Mouse (Mus musculus) olfactory bulb, adult 2 months (tissue): ENCODE measurements around the gene Il2ra. TPM values are rescaled to one million over a fixed set of nuclear protein-coding genes. Genes with fewer than 3 reads are reported as not detected.
A peak's percentile ranks its signal among the peaks of the same experiment; 100 is the strongest.

Experiments
- H3K27ac ChIP-seq: fragments of 200-500 bp; 2 replicates; pipeline ENCODE4 v1.5.1; 2012; ENCODE audit warnings: low read depth, low read length; ENCODE audit not compliant: insufficient read depth
- H3K4me1 ChIP-seq: fragments of 200-500 bp; 2 replicates; pipeline ENCODE4 v1.6.1; 2012; ENCODE audit warnings: low read length; ENCODE audit not compliant: control insufficient read depth, insufficient read depth
- H3K4me3 ChIP-seq: fragments of 200-500 bp; 2 replicates; pipeline ENCODE4 v1.5.1; 2012; ENCODE audit warnings: mild to moderate bottlenecking, low read depth, low read length, moderate library complexity; ENCODE audit not compliant: insufficient read depth
- CTCF ChIP-seq: fragments of 200-500 bp; IDR thresholded peaks from 2 replicates; pipeline ENCODE4 v1.5.1; 2012; ENCODE audit warnings: low read depth, mild to moderate bottlenecking, low read length, moderate library complexity; ENCODE audit not compliant: insufficient read depth
- POLR2A ChIP-seq: fragments of 200-500 bp; IDR thresholded peaks from 2 replicates; pipeline ENCODE4 v1.6.1; 2012; ENCODE audit warnings: mild to moderate bottlenecking, low read depth, low read length, moderate library complexity; ENCODE audit not compliant: insufficient read depth
- WGBS: fragments of 180-500 bp; shearing (Covaris S2); methylation state at CpG from one replicate; pipeline ENCODE4 v1.1.7; 2018; 5-methylcytosine and 5-hydroxymethylcytosine counted together
- polyA plus RNA-seq: library from polyadenylated mRNA; stranded (reverse); fragments of >200 nt; gene quantifications from 2 replicates; pipeline ENCODE4 v1.2.4, GENCODE M21; 2012; ENCODE audit warnings: low replicate concordance; ENCODE audit not compliant: missing spikeins, insufficient read depth, insufficient read length

Gene Il2ra
- polyA plus RNA-seq, 1 experiment, result not detected

GRCm38 (mm10) chr2:11662143-11662906 lies 19.7 kb downstream of the Il2ra start:
- no peak for TF ChIP-seq CTCF
- TF ChIP-seq POLR2A, result no peak
- Histone ChIP-seq H3K4me3 (no peak overlapping the region), H3K4me1 (no peaks in the 10 kb centered on the region; the same call in 1 of the 2 replicates), H3K27ac (no peak overlapping the region)
- 77% methylated on average over 6 of the region's 6 CpGs for WGBS

GRCm38 (mm10) chr2:11662907-11663230 lies 20.3 kb downstream of the Il2ra start:
- Histone ChIP-seq H3K4me1 (no peaks in the 10 kb centered on the region; the same call in 1 of the 2 replicates), H3K4me3 (no peak overlapping the region), H3K27ac (no peak overlapping the region)
- TF ChIP-seq POLR2A, result no peak
- TF ChIP-seq CTCF, result no peak
- 97% methylated on average over 1 of the region's 1 CpGs for WGBS

DNA sequence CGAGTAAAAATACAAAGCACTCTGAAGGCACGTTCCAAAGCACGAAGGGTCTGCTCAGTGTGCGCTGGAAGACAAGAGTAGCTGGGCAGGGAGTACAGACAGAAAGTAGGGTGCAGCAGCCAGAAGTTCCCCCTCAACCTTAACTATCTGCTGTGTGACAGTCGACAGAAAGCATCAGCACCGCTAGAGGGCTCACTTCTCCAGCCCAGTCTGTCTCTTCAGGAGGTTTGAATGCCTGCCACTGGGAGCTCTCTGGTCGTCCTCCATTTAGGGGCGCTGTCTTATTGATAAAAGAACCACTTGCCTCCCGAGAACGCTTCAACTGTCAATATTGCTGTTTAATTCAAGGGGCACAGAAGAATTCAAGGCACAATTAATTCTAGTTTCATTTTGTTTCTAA lies 21.4 kb downstream of the Il2ra start:
- no peak overlapping the region for H3K27ac ChIP-seq
- no peaks in the 10 kb centered on the region; the same call in 1 of the 2 replicates for H3K4me1 ChIP-seq
- H3K4me3 ChIP-seq, result no peak overlapping the region
- WGBS, result 2% methylated on average over 10 of the region's 10 CpGs
- peak; percentile 57 for TF ChIP-seq CTCF
- TF ChIP-seq POLR2A, result no peak

DNA sequence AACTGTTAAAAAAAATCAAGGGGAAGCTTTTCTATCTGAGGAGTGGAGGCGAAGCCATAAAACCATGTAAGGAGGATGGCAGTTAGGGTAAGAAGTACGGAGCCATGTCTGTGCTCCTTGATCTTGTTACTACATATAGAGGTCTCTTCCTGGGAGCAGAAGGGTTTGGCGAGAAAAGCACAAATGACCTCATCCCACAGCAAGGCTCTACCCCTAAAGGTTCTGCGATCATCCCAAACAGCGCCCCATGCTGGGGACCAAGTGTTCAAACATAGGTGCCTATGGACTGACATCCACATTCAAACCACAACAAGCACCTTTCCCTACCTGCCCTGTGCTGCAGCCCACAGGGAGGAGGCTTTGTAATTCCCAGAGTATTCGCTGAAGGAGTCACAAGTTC lies 21.8 kb downstream of the Il2ra start:
- no peaks in the 10 kb centered on the region; the same call in 1 of the 2 replicates for H3K4me1 ChIP-seq
- no peak overlapping the region for H3K27ac ChIP-seq
- TF ChIP-seq POLR2A, result no peak
- TF ChIP-seq CTCF, result no peak
- 35% methylated on average over 6 of the region's 6 CpGs for WGBS
- no peak overlapping the region for H3K4me3 ChIP-seq

DNA sequence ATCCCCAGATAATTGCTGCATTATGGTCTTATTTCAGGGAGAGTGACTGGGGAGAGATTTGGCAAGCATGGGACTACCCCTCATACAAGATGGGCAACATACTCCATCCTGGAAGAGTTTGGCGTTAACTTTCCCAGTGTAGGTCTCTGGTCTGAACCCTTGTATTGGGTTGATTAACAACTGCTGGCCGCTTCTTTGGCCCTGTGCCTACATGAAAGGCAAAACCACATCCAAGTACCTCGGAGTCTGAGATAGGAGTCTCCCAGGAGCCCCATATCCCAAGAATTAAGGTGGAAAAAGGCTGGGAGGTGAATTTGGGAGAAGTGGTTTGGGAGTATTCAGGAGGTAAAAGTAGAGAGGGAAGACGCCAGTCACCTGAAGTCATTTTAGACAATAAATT lies 22.2 kb downstream of the Il2ra start:
- no peak overlapping the region for H3K27ac ChIP-seq
- no peak overlapping the region for H3K4me3 ChIP-seq
- no peaks in the 10 kb centered on the region; the same call in 1 of the 2 replicates for H3K4me1 ChIP-seq
- no peak for TF ChIP-seq CTCF
- TF ChIP-seq POLR2A, result no peak
- 83% methylated on average over 4 of the region's 4 CpGs for WGBS

DNA sequence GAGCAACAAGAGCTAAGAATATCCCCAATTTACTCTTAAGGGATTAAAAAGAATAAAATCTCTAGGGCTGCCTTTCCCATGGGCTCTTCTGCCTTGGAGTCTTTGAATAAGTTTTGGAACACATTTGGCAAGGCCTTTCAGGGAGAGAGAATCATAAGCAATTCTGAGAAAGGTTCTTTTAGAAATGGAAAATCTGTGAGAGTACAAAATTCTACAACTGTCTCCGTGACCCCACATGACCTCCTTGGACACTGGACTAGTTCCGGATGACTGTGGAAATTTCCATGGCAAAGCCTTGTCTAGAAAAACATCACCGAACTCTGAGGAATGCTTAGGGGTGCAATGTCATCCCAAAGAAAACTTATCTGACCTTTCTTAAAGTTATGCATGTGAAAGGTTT lies 22.7 kb downstream of the Il2ra start:
- Histone ChIP-seq H3K27ac (no peak overlapping the region), H3K4me3 (no peak overlapping the region), H3K4me1 (no peaks in the 10 kb centered on the region; the same call in 1 of the 2 replicates)
- 88% methylated on average over 3 of the region's 3 CpGs for WGBS
- TF ChIP-seq CTCF, result no peak

DNA sequence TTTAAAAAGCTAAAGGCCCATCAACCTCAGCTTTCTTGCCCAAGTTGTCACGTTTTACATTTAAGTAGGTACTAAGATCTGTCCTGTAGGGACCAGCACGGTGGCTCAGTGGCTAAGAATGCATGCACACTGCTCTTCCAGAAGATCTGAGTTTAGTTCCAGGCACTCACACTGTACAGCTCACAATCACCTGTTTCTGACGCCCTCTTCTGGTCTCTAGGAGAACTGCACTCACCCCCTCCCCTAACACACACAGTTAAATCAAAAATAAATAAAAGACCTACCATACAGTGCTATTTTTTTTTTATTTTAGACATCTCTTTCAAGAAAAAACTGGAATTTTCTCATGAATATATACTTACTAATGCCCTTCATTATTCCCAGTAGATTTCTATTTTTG lies 29.5 kb downstream of the Il2ra start:
- TF ChIP-seq CTCF, result no peak
- no peak for TF ChIP-seq POLR2A
- H3K4me3 ChIP-seq, result no peak overlapping the region
- 18% methylated on average over 3 of the region's 3 CpGs for WGBS

DNA sequence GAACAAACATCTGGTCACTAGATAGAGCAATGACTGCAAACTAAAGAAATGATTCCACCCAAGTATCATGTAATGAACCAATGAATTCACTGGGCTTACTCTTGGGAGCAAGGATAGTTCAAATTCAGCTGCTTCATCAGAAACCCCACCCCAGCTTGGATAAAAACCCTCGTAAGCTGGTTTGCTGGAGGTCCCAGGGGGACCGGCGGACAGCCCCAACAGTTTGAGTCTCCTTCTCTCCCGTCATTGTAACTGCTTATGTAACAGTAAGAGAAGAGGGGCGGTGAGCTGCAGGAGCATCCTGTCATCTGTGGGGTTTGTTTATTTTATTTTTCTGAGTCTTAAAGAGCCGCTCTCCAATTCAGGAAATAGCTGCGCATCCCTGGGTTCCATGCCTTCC lies 37.0 kb downstream of the Il2ra start:
- WGBS, result 85% methylated on average over 7 of the region's 7 CpGs
- H3K27ac ChIP-seq, result no peak overlapping the region
- TF ChIP-seq CTCF (no peak), POLR2A (no peak)
- no peaks in the 10 kb centered on the region for H3K4me1 ChIP-seq
- H3K4me3 ChIP-seq, result no peak overlapping the region

More for the DNA sequence above, 29.5 kb downstream of the Il2ra start:
- H3K4me1 ChIP-seq, result no peaks in the 10 kb centered on the region
- no peak overlapping the region for H3K27ac ChIP-seq

DNA sequence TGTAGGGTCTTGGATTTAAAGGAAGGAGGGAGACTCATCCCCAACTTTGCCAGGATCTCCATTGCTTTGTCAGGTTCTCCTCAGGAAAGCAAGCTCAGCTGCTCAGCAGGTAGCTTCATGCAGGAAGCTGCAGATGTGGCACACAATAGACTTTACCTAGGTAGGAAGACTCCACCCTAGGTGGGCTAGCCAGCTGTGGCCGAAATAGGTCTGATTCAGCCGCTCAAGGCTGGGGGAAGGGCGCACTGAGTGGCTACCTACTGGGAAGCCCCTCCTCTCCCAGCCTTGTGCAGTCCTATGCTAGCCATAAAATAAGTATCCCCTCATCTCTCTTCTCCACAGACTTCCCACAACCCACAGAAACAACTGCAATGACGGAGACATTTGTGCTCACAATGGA lies 40.1 kb downstream of the Il2ra start:
- H3K4me1 ChIP-seq, result no peaks in the 10 kb centered on the region
- 61% methylated on average over 4 of the region's 4 CpGs for WGBS
- no peak for TF ChIP-seq POLR2A
- no peak for TF ChIP-seq CTCF
- no peak overlapping the region for H3K27ac ChIP-seq
- H3K4me3 ChIP-seq, result no peak overlapping the region

GRCm38 (mm10) chr2:11686512-11686911 lies 43.9 kb downstream of the Il2ra start:
- Histone ChIP-seq H3K4me3 (no peak overlapping the region), H3K4me1 (no peaks in the 10 kb centered on the region), H3K27ac (no peak overlapping the region)
- 76% methylated on average over 4 of the region's 4 CpGs for WGBS
- TF ChIP-seq POLR2A, result no peak
- no peak for TF ChIP-seq CTCF
